Mouse (Mus musculus): ENCODE measurements around the gene Slamf6.

Gene Slamf6

GRCm38 (mm10) chr1:171917305-171918039 lies at the start of gene Slamf6:
TSS of gene Slamf6 (plus strand) at chr1:171917515.
- peak; percentile 18 to 65 for DNase-seq (ENCODE audit: low spot score in 2 of 2)

- DNase-seq (ENCODE audit: low spot score in 2 of 2) = no peak
These were observed 30.3 kb upstream of the Slamf6 start for GRCm38 (mm10) chr1:171886989-171887388.

- DNase-seq (ENCODE audit: low spot score in 2 of 2) = peak in 1 of 2 experiments; percentile 15
These were observed 22.0 kb upstream of the Slamf6 start, which contains the start of gene Gm10521 for GRCm38 (mm10) chr1:171895364-171895763. TSS of gene Gm10521 (plus strand) at chr1:171895664.

DNA sequence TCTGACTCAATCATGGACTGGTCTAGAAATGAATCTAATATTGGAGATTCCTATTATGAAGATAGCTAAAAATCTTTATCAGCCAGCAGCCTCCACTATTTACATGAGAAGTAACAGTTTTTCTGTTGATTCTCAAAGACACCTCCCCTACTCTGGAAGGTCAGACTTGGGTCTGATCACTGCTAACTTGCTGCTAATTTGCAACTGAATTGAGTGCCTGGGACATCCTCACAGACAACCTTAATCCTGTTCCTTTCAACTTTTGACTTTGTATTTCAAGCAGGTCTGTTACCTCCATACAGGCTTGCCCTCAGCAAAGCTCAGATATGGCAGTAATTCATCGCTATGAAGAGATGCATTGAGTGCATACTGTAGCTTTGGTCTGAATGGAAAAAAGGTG lies 13.3 kb upstream of the Slamf6 start:
- DNase-seq (ENCODE audit: low spot score in 2 of 2) = no peak

- DNase-seq (ENCODE audit: low spot score in 2 of 2) = peak in 1 of 2 experiments; percentile 62
These were observed 1.5 kb upstream of the Slamf6 start for GRCm38 (mm10) chr1:171915638-171916458.

DNA sequence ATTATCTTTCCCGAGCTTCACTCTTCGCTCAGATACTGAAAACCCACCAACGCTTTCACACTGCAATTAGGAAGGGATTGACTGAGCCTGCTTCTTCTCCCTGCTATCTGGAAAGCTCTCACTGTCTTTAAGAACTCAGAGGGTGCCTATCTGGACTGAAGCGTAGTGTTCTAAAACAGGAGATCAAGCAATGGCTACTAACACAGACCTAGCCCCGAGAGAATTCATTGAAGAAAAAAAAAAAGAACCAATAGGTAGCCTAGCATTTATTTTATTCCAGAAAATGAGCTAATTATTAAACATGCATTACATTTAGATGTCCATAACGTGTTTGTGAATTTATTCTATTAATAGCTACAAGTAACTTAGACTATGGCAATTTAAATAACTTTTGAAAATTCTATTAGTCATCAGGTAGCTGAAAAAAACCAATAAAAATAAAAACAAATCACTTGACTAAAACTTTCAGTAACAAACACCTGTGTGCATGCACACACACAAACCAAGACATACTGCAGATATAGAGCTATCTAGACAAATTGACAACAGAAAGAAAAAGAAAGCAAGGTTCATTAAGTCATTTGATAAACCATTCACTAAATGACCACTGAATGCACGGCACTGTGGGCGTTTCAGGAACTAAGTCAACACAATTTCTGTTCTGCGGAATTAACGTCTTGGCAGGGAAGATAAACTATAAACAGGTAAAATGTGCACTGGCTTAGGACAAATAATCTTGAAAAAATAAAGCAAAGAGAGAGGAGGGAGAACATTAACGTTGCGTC lies 1.0 kb downstream of the Slamf6 start:
- no peak for DNase-seq (ENCODE audit: low spot score in 2 of 2)

DNA sequence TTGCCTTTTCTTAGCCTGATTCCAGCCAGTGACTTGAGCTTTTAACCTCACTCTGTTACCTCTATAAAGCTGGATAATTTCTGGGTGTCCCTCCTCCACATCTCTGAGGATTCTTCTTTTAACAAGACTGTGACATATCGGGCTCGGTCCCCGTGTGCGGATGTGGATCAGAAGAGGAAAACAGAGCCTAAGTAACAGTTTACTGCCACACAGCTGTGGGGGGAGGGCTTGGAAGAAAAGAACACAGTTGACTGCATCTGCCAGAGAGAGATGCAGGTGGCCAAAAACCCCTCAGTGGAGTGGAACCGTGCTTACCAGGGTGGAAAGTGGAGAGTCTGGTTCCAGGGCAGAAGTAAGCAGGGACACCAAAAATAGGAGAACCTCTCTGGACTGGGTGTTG lies 1.9 kb downstream of the Slamf6 start:
- peak in 1 of 2 experiments; percentile 14 for DNase-seq (ENCODE audit: low spot score in 2 of 2)

- no peak for DNase-seq (ENCODE audit: low spot score in 2 of 2)
These were observed 2.7 kb downstream of the Slamf6 start for GRCm38 (mm10) chr1:171919901-171920510.

GRCm38 (mm10) chr1:171920989-171921621 lies 3.8 kb downstream of the Slamf6 start:
- peak; percentile 18 to 71 for DNase-seq (ENCODE audit: low spot score in 2 of 2)

DNA sequence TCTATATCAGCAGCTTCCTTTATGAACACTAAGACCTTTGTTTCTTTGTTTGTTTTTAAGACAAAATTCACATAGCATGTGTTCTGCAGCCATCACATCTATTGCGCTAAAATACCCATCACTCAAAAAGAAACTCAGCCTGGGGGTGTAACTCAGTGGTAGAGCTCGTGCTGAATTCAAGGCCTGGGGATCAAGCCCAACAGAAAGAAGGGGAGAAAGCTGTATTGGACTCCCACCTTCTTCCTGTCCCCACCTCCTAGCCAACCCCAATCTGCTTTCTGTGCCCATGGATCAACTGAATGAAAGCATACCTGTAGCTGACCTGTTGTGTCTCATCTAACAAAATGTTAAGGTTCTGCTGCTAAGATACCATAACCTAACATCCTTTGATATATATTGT lies 4.3 kb downstream of the Slamf6 start:
- DNase-seq (ENCODE audit: low spot score in 2 of 2) = no peak

DNA sequence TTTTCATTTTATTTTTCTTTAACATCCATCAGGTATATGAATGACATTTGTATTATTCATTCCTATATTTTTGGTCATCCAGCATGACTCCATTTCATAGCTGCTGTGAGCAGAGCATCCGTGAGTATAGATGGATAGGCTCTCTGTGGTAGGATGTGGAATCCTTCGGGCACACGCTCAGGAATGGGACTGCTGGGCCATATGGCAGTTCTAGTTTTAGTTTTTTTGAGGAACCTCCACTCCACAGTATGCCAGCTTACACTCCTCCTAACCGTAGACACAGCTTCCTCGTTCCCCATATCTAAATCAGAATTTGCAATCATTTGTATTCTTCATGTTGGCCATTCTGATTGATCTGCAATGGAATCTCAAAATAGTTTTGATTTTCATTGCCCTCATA lies 5.5 kb downstream of the Slamf6 start:
- DNase-seq (ENCODE audit: low spot score in 2 of 2) = no peak

DNA sequence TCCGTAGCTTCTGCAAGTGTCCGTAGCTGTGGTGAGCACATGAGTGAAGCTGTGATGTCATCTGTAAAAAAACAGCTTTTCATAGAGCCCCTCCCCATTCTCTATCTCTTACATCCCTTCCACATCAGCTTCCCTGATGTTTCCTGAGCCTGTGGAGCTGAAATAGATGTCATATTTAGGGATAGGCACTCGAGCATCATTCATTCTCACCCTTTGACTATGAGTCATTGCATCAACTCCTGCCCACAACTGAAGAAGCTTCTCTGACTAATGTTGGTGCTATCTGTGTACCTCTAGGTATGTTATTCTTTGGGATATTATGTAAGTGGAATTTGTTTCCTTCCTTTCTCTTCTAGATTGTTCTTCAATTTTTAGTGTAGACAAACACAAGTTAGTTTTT lies 7.6 kb downstream of the Slamf6 start:
- no peak for DNase-seq (ENCODE audit: low spot score in 2 of 2)

DNA sequence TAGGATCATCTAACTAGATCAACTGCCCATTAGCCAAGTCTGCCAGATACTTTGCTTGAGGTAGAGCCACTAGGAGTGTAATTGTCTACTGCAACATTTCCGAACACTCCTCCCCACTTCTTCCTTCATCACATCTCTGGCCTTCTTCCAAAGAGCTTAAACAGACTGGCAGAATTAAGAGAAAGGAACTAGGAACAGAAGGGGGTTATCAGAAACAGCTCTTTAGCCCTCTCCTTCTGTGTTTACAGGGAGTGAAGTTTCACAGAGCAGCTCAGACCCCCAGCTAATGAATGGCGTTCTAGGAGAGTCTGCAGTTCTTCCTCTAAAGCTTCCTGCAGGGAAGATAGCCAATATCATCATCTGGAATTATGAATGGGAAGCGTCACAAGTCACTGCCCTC lies 16.5 kb downstream of the Slamf6 start:
- no peak for DNase-seq (ENCODE audit: low spot score in 2 of 2)

DNA sequence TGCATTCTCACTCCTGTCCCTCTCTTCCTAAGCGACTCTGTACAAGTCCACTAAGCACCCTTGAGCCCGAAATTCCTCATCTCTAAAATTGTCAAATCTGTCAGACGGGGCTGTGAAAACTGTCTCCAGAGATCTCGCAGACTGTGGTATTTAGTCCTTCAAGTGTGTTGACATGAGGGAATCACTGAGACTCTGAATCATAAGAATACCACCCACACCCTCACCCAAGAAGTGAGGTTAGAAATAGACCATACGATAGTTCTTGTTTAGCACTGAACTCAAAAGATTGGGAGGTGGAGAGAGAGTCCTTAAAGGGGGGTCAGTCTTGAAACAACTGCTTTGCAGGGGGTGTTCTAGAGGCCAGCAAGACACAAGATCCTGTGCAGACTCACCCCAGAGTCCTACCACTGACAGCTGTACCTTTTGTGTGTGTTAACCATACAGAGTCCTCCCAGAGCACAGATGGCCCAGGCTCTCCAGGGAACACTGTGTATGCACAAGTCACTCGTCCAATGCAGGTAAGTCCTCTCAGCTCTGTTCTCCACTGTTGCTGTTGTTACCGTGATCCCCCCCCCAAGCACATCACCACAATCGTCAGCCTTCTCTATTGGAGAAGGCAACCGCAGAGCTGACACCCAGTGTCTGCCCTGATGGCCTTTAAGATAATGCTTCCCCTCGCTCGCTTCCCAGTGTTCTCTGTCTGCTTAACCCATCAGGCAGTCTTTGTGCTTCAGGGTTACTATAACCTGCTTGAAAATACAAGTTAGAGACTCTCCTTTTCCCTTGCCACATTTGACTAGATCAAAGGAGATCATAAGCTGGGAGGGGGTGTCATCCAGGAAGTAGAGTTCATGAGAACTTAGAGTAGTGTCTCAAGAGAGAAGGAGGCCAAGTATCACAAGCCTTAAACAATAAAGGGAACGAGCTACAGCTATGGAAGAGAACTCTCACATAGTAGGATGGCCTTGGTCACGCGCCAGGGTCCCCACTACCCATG lies 21.9 kb downstream of the Slamf6 start:
- no peak for DNase-seq (ENCODE audit: low spot score in 2 of 2)

GRCm38 (mm10) chr1:171940626-171941025 lies 23.3 kb downstream of the Slamf6 start:
- no peak for DNase-seq (ENCODE audit: low spot score in 2 of 2)

DNA sequence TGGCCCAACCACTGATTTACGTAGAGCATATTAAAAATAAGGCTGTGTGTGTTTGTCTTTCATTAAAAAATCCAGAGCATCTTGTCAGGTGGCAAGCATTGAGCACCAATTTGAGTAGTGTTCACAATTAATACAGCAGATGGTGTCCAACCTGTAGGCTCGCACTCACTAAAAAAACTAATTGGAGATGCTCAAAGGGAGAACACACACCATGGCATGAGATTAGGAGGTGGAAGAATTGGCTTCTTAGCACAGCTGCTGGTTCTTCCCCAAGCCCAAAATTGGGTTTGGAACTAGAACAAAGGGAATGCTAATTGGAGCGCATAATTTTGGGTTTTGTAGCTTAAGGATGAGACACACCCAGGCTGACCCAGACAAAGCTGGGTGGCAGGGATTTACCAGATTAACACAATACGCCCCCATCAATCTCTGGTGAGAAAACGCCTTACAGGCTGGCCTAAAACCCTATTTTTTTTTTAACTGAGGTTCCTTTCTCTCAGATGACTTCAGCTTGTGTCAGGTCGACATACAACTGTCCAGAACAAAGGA lies 29.2 kb downstream of the Slamf6 start:
- DNase-seq (ENCODE audit: low spot score in 2 of 2) = no peak

- DNase-seq (ENCODE audit: low spot score in 2 of 2) = no peak
These were observed 31.0 kb downstream of the Slamf6 start for GRCm38 (mm10) chr1:171948161-171948945.

GRCm38 (mm10) chr1:171948946-171949508 lies 31.7 kb downstream of the Slamf6 start:
- no peak for DNase-seq (ENCODE audit: low spot score in 2 of 2)
